Mouse (Mus musculus) olfactory bulb, adult 2 months (tissue): ENCODE data around the gene Wsb2. TPM values are rescaled to one million over a fixed set of nuclear protein-coding genes. Genes with fewer than 3 reads are reported as not detected.

Source experiments
- H3K27ac ChIP-seq: fragments of 200-500 bp; 2 replicates; pipeline ENCODE4 v1.5.1; 2012; ENCODE audit warnings: low read depth, low read length; ENCODE audit not compliant: insufficient read depth
- H3K4me1 ChIP-seq: fragments of 200-500 bp; 2 replicates; pipeline ENCODE4 v1.6.1; 2012; ENCODE audit warnings: low read length; ENCODE audit not compliant: control insufficient read depth, insufficient read depth
- H3K4me3 ChIP-seq: fragments of 200-500 bp; 2 replicates; pipeline ENCODE4 v1.5.1; 2012; ENCODE audit warnings: mild to moderate bottlenecking, low read depth, low read length, moderate library complexity; ENCODE audit not compliant: insufficient read depth
- CTCF ChIP-seq: fragments of 200-500 bp; IDR thresholded peaks from 2 replicates; pipeline ENCODE4 v1.5.1; 2012; ENCODE audit warnings: low read depth, mild to moderate bottlenecking, low read length, moderate library complexity; ENCODE audit not compliant: insufficient read depth
- POLR2A ChIP-seq: fragments of 200-500 bp; IDR thresholded peaks from 2 replicates; pipeline ENCODE4 v1.6.1; 2012; ENCODE audit warnings: mild to moderate bottlenecking, low read depth, low read length, moderate library complexity; ENCODE audit not compliant: insufficient read depth
- WGBS: fragments of 180-500 bp; shearing (Covaris S2); methylation state at CpG from one replicate; pipeline ENCODE4 v1.1.7; 2018; 5-methylcytosine and 5-hydroxymethylcytosine counted together
- polyA plus RNA-seq: library from polyadenylated mRNA; stranded (reverse); fragments of >200 nt; gene quantifications from 2 replicates; pipeline ENCODE4 v1.2.4, GENCODE M21; 2012; ENCODE audit warnings: low replicate concordance; ENCODE audit not compliant: missing spikeins, insufficient read depth, insufficient read length

The Wsb2 gene
- not detected in 2 replicates for polyA plus RNA-seq

DNA sequence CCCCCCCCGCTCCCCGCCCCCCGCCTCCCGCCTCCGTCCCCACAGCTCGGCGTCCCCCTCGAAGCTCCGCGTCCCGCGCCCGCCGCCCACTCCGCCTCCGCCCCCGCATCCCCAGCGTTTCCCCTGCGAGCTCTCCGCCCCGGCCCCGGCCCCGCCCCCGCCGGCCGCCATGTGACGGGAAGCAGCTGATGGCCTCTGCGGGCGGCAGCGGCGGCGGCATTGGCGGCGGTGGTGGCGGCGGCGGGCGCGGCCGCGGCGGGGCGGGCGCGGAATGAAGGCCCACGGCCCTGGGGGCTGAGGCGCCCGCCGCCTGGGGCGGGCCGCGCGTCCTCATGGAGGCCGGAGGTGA is at the start of gene Wsb2:
Wsb2 (plus strand) TSS at position 176 of the 349 bp plus-strand sequence.
- TF ChIP-seq CTCF: no peak
- TF ChIP-seq POLR2A: no peak; the same call in 1 of the 2 replicates
- Histone ChIP-seq H3K27ac (peak within 1 kb of the TSS; percentile 83), H3K4me3 (peak within 1 kb of the TSS; percentile 96), H3K4me1 (peaks cover 20% of the 10 kb centered on the region)
- under 1% methylated on average over 44 of the region's 54 CpGs for WGBS

GRCm38 (mm10) chr5:117307699-117308098 is 49.4 kb upstream of the Wsb2 start:
- no peak overlapping the region for H3K27ac ChIP-seq
- no peak overlapping the region for H3K4me3 ChIP-seq
- TF ChIP-seq POLR2A: no peak
- 0 out of 2 replicates have a peak, but pooled peaks have one; percentile 13 for TF ChIP-seq CTCF
- WGBS: 35% methylated on average over 11 of the region's 11 CpGs
- H3K4me1 ChIP-seq: no peaks in the 10 kb centered on the region

DNA sequence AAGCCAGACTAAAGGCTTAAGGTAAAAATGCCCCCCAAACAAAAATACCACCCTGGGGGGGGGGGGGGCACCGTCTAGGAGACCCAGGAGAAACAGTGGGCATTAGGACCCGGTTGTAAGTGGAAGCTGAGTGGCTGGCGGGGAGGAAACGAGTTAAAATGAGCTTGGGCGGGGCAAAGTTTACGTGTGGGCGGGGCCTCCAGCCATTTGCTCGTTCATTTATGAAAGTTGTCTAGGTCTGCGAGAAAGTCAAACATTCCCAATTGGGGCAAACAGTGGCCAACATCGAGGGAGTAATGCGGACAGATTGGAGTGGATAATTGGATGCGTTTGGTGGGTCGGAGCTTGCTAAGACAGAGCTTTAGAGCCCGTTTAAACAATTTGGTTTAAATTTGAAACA is 43.7 kb upstream of the Wsb2 start:
- Histone ChIP-seq H3K4me1 (peaks cover under 1% of the 10 kb centered on the region; the same call in 1 of the 2 replicates), H3K27ac (no peak overlapping the region), H3K4me3 (no peak overlapping the region)
- 38% methylated on average over 14 of the region's 14 CpGs for WGBS
- TF ChIP-seq CTCF (no peak), POLR2A (no peak)

GRCm38 (mm10) chr5:117313909-117314308 is 43.2 kb upstream of the Wsb2 start:
- WGBS: 57% methylated on average over 10 of the region's 10 CpGs
- H3K4me1 ChIP-seq: peaks cover 4% of the 10 kb centered on the region; the same call in 1 of the 2 replicates
- no peak for TF ChIP-seq POLR2A
- TF ChIP-seq CTCF: no peak
- no peak overlapping the region for H3K4me3 ChIP-seq
- H3K27ac ChIP-seq: no peak overlapping the region

GRCm38 (mm10) chr5:117314587-117315428 is 42.3 kb upstream of the Wsb2 start:
- no peak overlapping the region for H3K27ac ChIP-seq
- TF ChIP-seq CTCF (no peak), POLR2A (no peak)
- H3K4me3 ChIP-seq: no peak overlapping the region
- peaks cover 11% of the 10 kb centered on the region for H3K4me1 ChIP-seq
- 33% methylated on average over 9 of the region's 9 CpGs for WGBS

- Histone ChIP-seq H3K27ac (no peak within 1 kb of the TSS; the same call in 1 of the 2 replicates), H3K4me3 (peak within 1 kb of the TSS; percentile 68), H3K4me1 (peaks cover 11% of the 10 kb centered on the region)
- under 1% methylated on average over 81 of the region's 81 CpGs for WGBS
- TF ChIP-seq CTCF (no peak), POLR2A (no peak)
Observed at GRCm38 (mm10) chr5:117318741-117319629, 38.1 kb upstream of the Wsb2 start, which contains the start of gene Vsig10. Vsig10 (plus strand) TSS chr5:117319083.

DNA sequence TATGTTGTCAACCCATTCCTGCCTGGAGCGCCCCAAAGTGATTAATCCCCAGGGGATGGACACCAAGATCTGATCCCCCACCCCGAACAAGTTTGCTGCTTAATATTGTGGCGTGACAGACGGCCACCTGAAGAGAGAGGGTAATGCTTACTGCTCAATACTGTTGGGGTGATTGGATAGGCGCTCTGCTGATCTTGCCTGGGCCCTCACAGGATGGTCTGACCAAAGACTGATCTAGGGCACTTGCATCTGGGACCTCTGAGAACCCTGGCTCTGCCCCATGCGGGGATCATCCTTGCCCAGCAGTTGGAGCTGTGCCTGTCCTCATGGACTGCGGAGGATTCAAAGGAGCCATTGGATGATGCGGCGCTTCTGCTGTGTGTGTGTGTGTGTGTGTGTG is 33.4 kb upstream of the Wsb2 start:
- Histone ChIP-seq H3K4me1 (peaks cover 8% of the 10 kb centered on the region), H3K27ac (no peak overlapping the region), H3K4me3 (no peak overlapping the region)
- 92% methylated on average over 9 of the region's 9 CpGs for WGBS
- TF ChIP-seq CTCF (no peak), POLR2A (no peak)

GRCm38 (mm10) chr5:117326408-117326807 is 30.7 kb upstream of the Wsb2 start:
- H3K4me1 ChIP-seq: no peaks in the 10 kb centered on the region
- WGBS: 70% methylated on average over 6 of the region's 6 CpGs
- no peak for TF ChIP-seq POLR2A
- H3K4me3 ChIP-seq: no peak overlapping the region
- H3K27ac ChIP-seq: no peak overlapping the region
